Mouse (Mus musculus): ENCODE measurements around the gene Hivep3.

- no peak for TF ChIP-seq CTCF (conservative IDR thresholded peaks at IDR 0.05; ENCODE audit: low read length)
- no peak for TF ChIP-seq NANOG (IDR thresholded peaks at IDR 0.05; ENCODE audit: borderline replicate concordance, low read length)
Observed at GRCm38 (mm10) chr4:119990346-119990745, 256.8 kb downstream of the Hivep3 start.
